Mouse (Mus musculus) heart, adult 9 months (tissue): ENCODE data around the gene Klf12.

Experiments used
- DNase-seq, 2 experiments: peaks; one replicate each; pipeline ENCODE4 v3.0.0; 2022; ENCODE audit warnings: low spot score in 2 of 2

Gene Klf12

GRCm38 (mm10) chr14:100284119-100284860, at the start of gene Klf12:
Gene Klf12, minus strand, starts transcription at chr14:100284679.
- peak; percentile 84 to 87 for DNase-seq

GRCm38 (mm10) chr14:100333369-100333768, 48.9 kb upstream of the Klf12 start:
- DNase-seq, result peak; percentile 22 to 27

- no peak for DNase-seq
Observed at GRCm38 (mm10) chr14:100328602-100329276, 44.3 kb upstream of the Klf12 start.

GRCm38 (mm10) chr14:100324303-100324702, 39.8 kb upstream of the Klf12 start:
- DNase-seq, result no peak

GRCm38 (mm10) chr14:100322012-100322411, 37.5 kb upstream of the Klf12 start:
- no peak for DNase-seq

GRCm38 (mm10) chr14:100316780-100317179, 32.3 kb upstream of the Klf12 start:
- DNase-seq, result no peak

- DNase-seq, result no peak
Observed at GRCm38 (mm10) chr14:100314099-100314498, 29.6 kb upstream of the Klf12 start.

- DNase-seq, result no peak
Observed at GRCm38 (mm10) chr14:100300905-100301304, 16.4 kb upstream of the Klf12 start.

GRCm38 (mm10) chr14:100298892-100299291, 14.4 kb upstream of the Klf12 start:
- no peak for DNase-seq

- peak; percentile 29 to 41 for DNase-seq
Observed at GRCm38 (mm10) chr14:100286586-100287241, 2.2 kb upstream of the Klf12 start.

GRCm38 (mm10) chr14:100285656-100286585, 1.4 kb upstream of the Klf12 start:
- peak; percentile 86 to 88 for DNase-seq

GRCm38 (mm10) chr14:100284861-100285655, 579 bp upstream of the Klf12 start:
- peak; percentile 80 to 88 for DNase-seq

- DNase-seq, result peak; percentile 35 to 53
Observed at GRCm38 (mm10) chr14:100283411-100284118, 914 bp downstream of the Klf12 start.

- no peak for DNase-seq
Observed at GRCm38 (mm10) chr14:100282651-100283050, 1.8 kb downstream of the Klf12 start.

- no peak for DNase-seq
Observed at GRCm38 (mm10) chr14:100281734-100282133, 2.7 kb downstream of the Klf12 start.

- DNase-seq, result no peak
Observed at GRCm38 (mm10) chr14:100274179-100274578, 10.3 kb downstream of the Klf12 start.

- DNase-seq, result peak; percentile 61 to 70
Observed at GRCm38 (mm10) chr14:100260531-100260930, 23.9 kb downstream of the Klf12 start.

GRCm38 (mm10) chr14:100243046-100243445, 41.4 kb downstream of the Klf12 start:
- DNase-seq, result no peak

- DNase-seq, result no peak
Observed at GRCm38 (mm10) chr14:100239874-100240273, 44.6 kb downstream of the Klf12 start.

GRCm38 (mm10) chr14:100236757-100237156, 47.7 kb downstream of the Klf12 start:
- DNase-seq, result no peak
